Mouse (Mus musculus): ENCODE results near the gene Plekha7.
"Not testable (repeated sequence)": the region's sequence is repeated elsewhere in the genome, so short reads cannot be mapped to it uniquely, and the experiment has no call there.

Plekha7 gene

GRCm38 (mm10) chr7:116131390-116131789 lies 176.8 kb downstream of the Plekha7 start:
- DNase-seq (ENCODE audit: low read depth, low spot score), result no peak

GRCm38 (mm10) chr7:116129374-116129773 lies 178.8 kb downstream of the Plekha7 start:
- no peak for DNase-seq (ENCODE audit: low read depth, low spot score)

- DNase-seq (ENCODE audit: low read depth, low spot score), result no peak
Observed at GRCm38 (mm10) chr7:116128286-116128685, 179.9 kb downstream of the Plekha7 start.

GRCm38 (mm10) chr7:116127052-116127451 lies 181.1 kb downstream of the Plekha7 start:
- no peak for DNase-seq (ENCODE audit: low read depth, low spot score)

GRCm38 (mm10) chr7:116125671-116126070 lies 182.5 kb downstream of the Plekha7 start:
- no peak for DNase-seq (ENCODE audit: low read depth, low spot score)

GRCm38 (mm10) chr7:116124057-116124456 lies 184.1 kb downstream of the Plekha7 start:
- no peak for DNase-seq (ENCODE audit: low read depth, low spot score)

GRCm38 (mm10) chr7:116123597-116123985 lies 184.6 kb downstream of the Plekha7 start:
- peak; percentile 60 for DNase-seq (ENCODE audit: low read depth, low spot score)

GRCm38 (mm10) chr7:116122981-116123596 lies 185.1 kb downstream of the Plekha7 start:
- DNase-seq (ENCODE audit: low read depth, low spot score), result no peak

- DNase-seq (ENCODE audit: low read depth, low spot score), result no peak
Observed at GRCm38 (mm10) chr7:116121202-116121601, 187.0 kb downstream of the Plekha7 start.

GRCm38 (mm10) chr7:116120737-116121136 lies 187.4 kb downstream of the Plekha7 start:
- no peak for DNase-seq (ENCODE audit: low read depth, low spot score)

GRCm38 (mm10) chr7:116119306-116119857 lies 188.8 kb downstream of the Plekha7 start:
- no peak for DNase-seq (ENCODE audit: low read depth, low spot score)

- no peak for DNase-seq (ENCODE audit: low read depth, low spot score)
Observed at GRCm38 (mm10) chr7:116115991-116116390, 192.2 kb downstream of the Plekha7 start.

GRCm38 (mm10) chr7:116115216-116115930 lies 192.8 kb downstream of the Plekha7 start:
- no peak for DNase-seq (ENCODE audit: low read depth, low spot score)

- no peak for DNase-seq (ENCODE audit: low read depth, low spot score)
Observed at GRCm38 (mm10) chr7:116111546-116111945, 196.6 kb downstream of the Plekha7 start.

- DNase-seq (ENCODE audit: low read depth, low spot score), result no peak
Observed at GRCm38 (mm10) chr7:116110661-116111060, 197.5 kb downstream of the Plekha7 start.

- no peak for DNase-seq (ENCODE audit: low read depth, low spot score)
Observed at GRCm38 (mm10) chr7:116103091-116103490, 205.1 kb downstream of the Plekha7 start.

- DNase-seq (ENCODE audit: low read depth, low spot score), result no peak
Observed at GRCm38 (mm10) chr7:116099952-116100528, 208.1 kb downstream of the Plekha7 start.

GRCm38 (mm10) chr7:116093466-116093850 lies 214.7 kb downstream of the Plekha7 start:
- no peak for DNase-seq (ENCODE audit: low read depth, low spot score)

- DNase-seq (ENCODE audit: low read depth, low spot score), result peak; percentile 97
Observed at GRCm38 (mm10) chr7:116092710-116093465, 215.3 kb downstream of the Plekha7 start.

GRCm38 (mm10) chr7:116084366-116084765 lies 223.8 kb downstream of the Plekha7 start, which contains the start of gene Gm4353:
Gene Gm4353 (minus strand): TSS chr7:116084635.
- DNase-seq (ENCODE audit: low read depth, low spot score), result not testable (repeated sequence)

Data from telencephalon, adult 2 months (tissue).